Mouse (Mus musculus) kidney, adult 2 months (tissue): ENCODE measurements at regions not wholly inside any gene's neighbourhood (a gene's known extent, or its start where the extent isn't known, plus 50 kb on each side); places are given as distances from the start of the nearest gene placed in this dataset.

ENCODE experiments used
- CTCF ChIP-seq: fragments of 200-500 bp; conservative IDR thresholded peaks from 2 replicates; pipeline ENCODE4 v1.5.1; 2011; ENCODE audit warnings: low read depth, mild to moderate bottlenecking, control low read depth, low read length, moderate library complexity, mixed read lengths; ENCODE audit not compliant: insufficient read depth, insufficient read length
- POLR2A ChIP-seq: fragments of 200-500 bp; IDR thresholded peaks from one replicate; pipeline ENCODE4 v1.6.1; 2011; ENCODE audit warnings: low read depth, low read length, control low read depth

GRCm38 (mm10) chr15:63341730-63342129 is 503.2 kb downstream of the Gsdmc2 start:
- TF ChIP-seq CTCF (no peak), POLR2A (no peak)
